Comparison of ENCODE assay signal across 24 mouse cellular contexts in genomic region chr19:57167721-57168120, GRCm38 (mm10).
A peak's percentile ranks its signal among the peaks of the same experiment; 100 is the strongest.
DNase-seq lines count a peak whose midpoint lies in the region; ATAC-seq and TF ChIP-seq lines count a peak whose summit lies in the region.
"Had no signal": no experiment of that assay in that cellular context is flagged by ENCODE, and none has a peak within 500 bp of the region (broad histone marks: within the 10 kb centered on the region; RNA-seq: fewer than 3 reads in every experiment).

No protein-coding gene starts in this region.

- peaks cover 7% of the 10 kb centered on the region for H3K36me3 ChIP-seq in heart, embryonic 12.5 days
- H3K36me3 ChIP-seq in liver, adult 2 months (ENCODE audit: control insufficient read depth, insufficient read depth, low read length): peaks cover under 1% of the 10 kb centered on the region; the same call in 1 of the 2 replicates
- no peaks in the 10 kb centered on the region for H3K36me3 ChIP-seq in liver, embryonic 12.5 days
- H3K36me3 ChIP-seq: embryonic facial prominence, embryonic 13.5 days; forebrain, embryonic 12.5 days; G1E; hindbrain, embryonic 12.5 days had no signal

- H3K27me3 ChIP-seq in heart, embryonic 12.5 days (replicated peaks): no peaks in the 10 kb centered on the region
- H3K27me3 ChIP-seq in liver, adult 2 months (ENCODE audit: control insufficient read depth, insufficient read depth, low read length): no peaks in the 10 kb centered on the region
- no peaks in the 10 kb centered on the region for H3K27me3 ChIP-seq in liver, embryonic 12.5 days (replicated peaks)
- H3K27me3 ChIP-seq: forebrain, embryonic 12.5 days; hindbrain, embryonic 12.5 days had no signal

- DNase-seq in frontal cortex, postnatal 36 days (ENCODE audit: low spot score in 2 of 2): no peak
- no peak for DNase-seq in heart, postnatal 14 days
- peak; percentile 78 for DNase-seq in liver, adult 2 months (ENCODE audit: extremely low read depth, low read depth, low spot score)
- no peak for DNase-seq in adrenal gland, postnatal 14 days
- DNase-seq: adrenal gland, adult 8-10 months; B cell, adult 2 months; cerebellum, adult 18-20 months; cerebellum, adult 9-11 months; cerebellum, postnatal 36 days; gastrocnemius, adult 2 months; gastrocnemius, postnatal 25 days; heart, postnatal 4 days had no signal

- peak; percentile 48; the same call in 1 of the 2 replicates for ATAC-seq in frontal cortex, adult (ENCODE audit: low TSS enrichment)
- ATAC-seq in heart, embryonic 12.5 days (ENCODE audit: insufficient number of reproducible peaks, low FRiP score): no peak
- ATAC-seq in liver, embryonic 12.5 days: no peak
- ATAC-seq: CD4-positive, CD25-positive, alpha-beta regulatory T cell, adult 4 months; forebrain, embryonic 16.5 days; hindbrain, embryonic 16.5 days; inflammation-experienced regulatory T-cells, adult 6 months; intestine, postnatal 0 days had no signal

- no peak overlapping the region for H3K9ac ChIP-seq in heart, embryonic 12.5 days
- no peak overlapping the region for H3K9ac ChIP-seq in liver, adult 2 months (ENCODE audit: low read depth, low read length)
- H3K9ac ChIP-seq in liver, embryonic 12.5 days: no peak overlapping the region
- H3K9ac ChIP-seq: embryonic facial prominence, embryonic 13.5 days; forebrain, embryonic 12.5 days; hindbrain, embryonic 12.5 days had no signal

- no peaks in the 10 kb centered on the region; the same call in 1 of the 2 replicates for H3K79me2 ChIP-seq in liver, adult 2 months (ENCODE audit: control insufficient read depth, insufficient read depth, low read length)

- no peak overlapping the region for H3K4me2 ChIP-seq in heart, embryonic 12.5 days
- no peak overlapping the region for H3K4me2 ChIP-seq in liver, embryonic 12.5 days
- H3K4me2 ChIP-seq: embryonic facial prominence, embryonic 13.5 days; forebrain, embryonic 12.5 days; hindbrain, embryonic 12.5 days had no signal

- H3K4me3 ChIP-seq in heart, embryonic 12.5 days: no peak overlapping the region
- H3K4me3 ChIP-seq in liver, adult 2 months (ENCODE audit: insufficient read depth, low read depth, low read length): no peak overlapping the region
- H3K4me3 ChIP-seq in liver, embryonic 12.5 days: no peak overlapping the region
- H3K4me3 ChIP-seq: embryonic facial prominence, embryonic 13.5 days; forebrain, embryonic 12.5 days; gastrocnemius, adult 2 months; hindbrain, embryonic 12.5 days had no signal

- intact Hi-C loops in heart, postnatal 14 days (cut with DNase I): no loop called here

- TF ChIP-seq CTCF in liver, adult 2 months (IDR thresholded peaks at IDR 0.05; ENCODE audit: low read depth, low read length): no peak

- peak overlapping the region; percentile 25; the same call in 1 of the 2 replicates for H3K27ac ChIP-seq in heart, embryonic 12.5 days (ENCODE audit: poor library complexity, severe bottlenecking)
- peak overlapping the region; percentile 72 for H3K27ac ChIP-seq in liver, adult 2 months (replicated peaks; ENCODE audit: insufficient read depth, low read depth, low read length)
- H3K27ac ChIP-seq in liver, embryonic 12.5 days: no peak overlapping the region
- H3K27ac ChIP-seq: embryonic facial prominence, embryonic 13.5 days; forebrain, embryonic 12.5 days; gastrocnemius, adult 2 months; hindbrain, embryonic 12.5 days had no signal

- TF ChIP-seq POLR2A in liver, adult 2 months (IDR thresholded peaks at IDR 0.05; ENCODE audit: extremely low read depth, insufficient read depth, low read length): no peak

- H3K4me1 ChIP-seq in heart, embryonic 12.5 days (replicated peaks): peaks cover 57% of the 10 kb centered on the region
- H3K4me1 ChIP-seq in liver, adult 2 months (ENCODE audit: control insufficient read depth, insufficient read depth, low read length): peaks cover 8% of the 10 kb centered on the region; the same call in 1 of the 2 replicates
- H3K4me1 ChIP-seq in liver, embryonic 12.5 days: no peaks in the 10 kb centered on the region
- H3K4me1 ChIP-seq: embryonic facial prominence, embryonic 13.5 days; forebrain, embryonic 12.5 days had no signal

- 83% methylated on average over 5 of the region's 5 CpGs for WGBS in heart, embryonic 12.5 days
- whole genome bisulfite sequencing in liver, adult 2 months: 18% methylated on average over 5 of the region's 5 CpGs
- 69% methylated on average over 5 of the region's 5 CpGs for WGBS in liver, embryonic 12.5 days (ENCODE audit: insufficient replicate concordance)

- no peaks in the 10 kb centered on the region for H3K9me3 ChIP-seq in heart, embryonic 12.5 days (replicated peaks)
- no peaks in the 10 kb centered on the region for H3K9me3 ChIP-seq in liver, embryonic 12.5 days (replicated peaks)
- H3K9me3 ChIP-seq: embryonic facial prominence, embryonic 13.5 days; forebrain, embryonic 12.5 days; G1E; hindbrain, embryonic 12.5 days had no signal
